Mouse (Mus musculus) G1E (cell line): ENCODE data around the gene 5730522E02Rik. TPM values are rescaled to one million over a fixed set of nuclear protein-coding genes. Genes with fewer than 3 reads are reported as not detected.

Source experiments
- ATAC-seq: 2 replicates; pipeline ENCODE4 v1.8.0; 2016; ENCODE audit warnings: mild to moderate bottlenecking; ENCODE audit not compliant: insufficient number of reproducible peaks, poor library complexity, low FRiP score, severe bottlenecking; ENCODE audit errors: extremely low read depth
- DNase-seq: peaks from one replicate; pipeline ENCODE4 v3.0.0; 2012; ENCODE audit warnings: low spot score
- H3K27me3 ChIP-seq: 2 replicates; pipeline ENCODE4 v1.6.1; 2012; ENCODE audit warnings: mild to moderate bottlenecking, low read length, inconsistent platforms; ENCODE audit not compliant: insufficient read depth
- H3K36me3 ChIP-seq: replicated peaks from 2 replicates; pipeline ENCODE3; 2012; ENCODE audit warnings: mild to moderate bottlenecking, inconsistent platforms
- H3K4me1 ChIP-seq: 2 replicates; pipeline ENCODE4 v1.6.1; 2012; ENCODE audit warnings: low read depth, low read length, inconsistent platforms, mixed read lengths; ENCODE audit not compliant: insufficient read depth
- H3K4me3 ChIP-seq: 2 replicates; pipeline ENCODE4 v1.5.1; 2012; ENCODE audit warnings: low read depth, mild to moderate bottlenecking, inconsistent platforms, low read length, moderate library complexity, mixed read lengths
- H3K9me3 ChIP-seq: replicated peaks from 2 replicates; pipeline ENCODE4 v1.6.1; 2012; ENCODE audit warnings: inconsistent platforms
- CTCF ChIP-seq: IDR thresholded peaks from 2 replicates; pipeline ENCODE4 v1.5.1; 2012; ENCODE audit warnings: low read depth, low read length, inconsistent platforms, mixed read lengths
- GATA1 ChIP-seq: IDR thresholded peaks from 2 replicates; pipeline ENCODE4 v1.6.1; 2012; ENCODE audit warnings: borderline replicate concordance, low read length, inconsistent platforms, mixed read lengths
- GATA2 ChIP-seq: IDR thresholded peaks from 2 replicates; pipeline ENCODE4 v1.6.1; 2012; ENCODE audit warnings: low read depth, low read length, inconsistent platforms, borderline replicate concordance
- POLR2AphosphoS5 ChIP-seq: IDR thresholded peaks from 2 replicates; pipeline ENCODE4 v1.6.1; 2012; ENCODE audit warnings: low read depth, low read length, inconsistent platforms; ENCODE audit not compliant: insufficient replicate concordance
- TAL1 ChIP-seq: conservative IDR thresholded peaks from 2 replicates; pipeline ENCODE4 v1.6.1; 2012; ENCODE audit warnings: low read depth, low read length, inconsistent platforms, mixed read lengths
- polyA plus RNA-seq: library from polyadenylated mRNA; stranded (reverse); fragments of >175 nt; gene quantifications from 2 replicates; pipeline ENCODE4 v1.2.3, GENCODE M21; 2012
- total RNA-seq, 2 experiments: library from RNA; stranded (forward) in 1 of 2; stranded (reverse) in 1 of 2; fragments of 200-1000 nt in 1 of 2; fragments of >200 nt in 1 of 2; fragmentation: Nextera tagmentation in 1 of 2; gene quantifications; 2 replicates each; pipeline ENCODE4 v1.2.3; 2014 to 2017

Gene 5730522E02Rik
- total and polyA plus RNA-seq, 3 experiments, result 0.44 TPM; not detected in 2

- no peaks in the 10 kb centered on the region for H3K27me3 ChIP-seq
- no peaks in the 10 kb centered on the region for H3K36me3 ChIP-seq
- TF ChIP-seq GATA2 (no peak), TAL1 (no peak), POLR2AphosphoS5 (no peak), GATA1 (no peak), CTCF (no peak)
- H3K9me3 ChIP-seq, result no peaks in the 10 kb centered on the region
- DNase-seq (no peak), ATAC-seq (no peak)
- H3K4me3 ChIP-seq, result no peak overlapping the region
- no peaks in the 10 kb centered on the region for H3K4me1 ChIP-seq
Observed at GRCm38 (mm10) chr11:26075536-26075935, 135.0 kb downstream of the 5730522E02Rik start.

- Histone ChIP-seq H3K27me3 (no peaks in the 10 kb centered on the region), H3K36me3 (no peaks in the 10 kb centered on the region), H3K4me3 (no peak overlapping the region), H3K9me3 (no peaks in the 10 kb centered on the region), H3K4me1 (no peaks in the 10 kb centered on the region)
- no peak for DNase-seq
- no peak for TF ChIP-seq TAL1
- no peak for ATAC-seq
Observed at GRCm38 (mm10) chr11:26073638-26074294, 136.8 kb downstream of the 5730522E02Rik start.

DNA sequence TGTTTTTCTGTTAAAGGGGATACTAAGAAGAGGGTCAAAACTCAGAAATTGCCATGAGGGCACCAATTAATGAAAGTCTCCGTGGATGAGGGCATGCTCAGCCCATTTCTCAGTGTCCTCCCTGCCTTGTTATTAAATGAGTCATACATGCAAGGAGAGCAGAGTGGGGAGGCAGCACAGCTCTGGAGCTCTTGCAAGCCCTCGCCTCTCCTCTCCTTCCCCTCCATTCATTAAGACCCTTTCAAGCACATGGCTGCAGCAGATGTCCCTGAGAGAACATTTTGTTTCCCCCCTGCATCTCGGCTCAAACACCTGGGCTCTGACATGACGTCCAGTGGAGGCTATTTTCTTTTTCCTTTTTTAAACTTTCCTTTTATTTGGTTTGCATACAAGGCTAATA lies 138.5 kb downstream of the 5730522E02Rik start:
- no peaks in the 10 kb centered on the region for H3K4me1 ChIP-seq
- TF ChIP-seq POLR2AphosphoS5 (no peak), TAL1 (no peak), GATA2 (no peak), CTCF (no peak), GATA1 (no peak)
- DNase-seq (no peak), ATAC-seq (no peak)
- no peaks in the 10 kb centered on the region for H3K27me3 ChIP-seq
- H3K9me3 ChIP-seq, result no peaks in the 10 kb centered on the region
- H3K36me3 ChIP-seq, result no peaks in the 10 kb centered on the region
- H3K4me3 ChIP-seq, result no peak overlapping the region

DNA sequence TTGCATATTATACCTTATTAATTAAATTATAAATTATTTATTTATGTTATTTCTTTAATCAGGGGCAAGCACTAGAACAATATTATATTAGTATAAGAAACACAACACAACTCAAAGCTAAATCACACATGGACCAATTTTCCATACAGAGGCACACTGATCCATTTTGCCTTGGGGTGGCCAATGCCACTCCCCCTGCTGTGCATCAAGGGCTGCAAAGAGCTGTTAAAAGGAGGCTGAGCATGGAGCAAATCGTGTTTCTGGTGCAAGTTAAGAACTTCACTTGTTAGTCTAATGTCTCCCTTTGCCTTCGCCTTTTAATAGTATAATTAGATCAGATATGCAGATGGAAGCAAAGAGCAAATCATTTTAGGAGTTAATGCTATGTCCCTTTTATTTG lies 147.3 kb downstream of the 5730522E02Rik start:
- Histone ChIP-seq H3K36me3 (no peaks in the 10 kb centered on the region), H3K9me3 (no peaks in the 10 kb centered on the region), H3K27me3 (no peaks in the 10 kb centered on the region), H3K4me3 (no peak overlapping the region), H3K4me1 (no peaks in the 10 kb centered on the region)
- ATAC-seq (no peak), DNase-seq (no peak)
- no peak for TF ChIP-seq GATA2
- TF ChIP-seq POLR2AphosphoS5, result no peak
- TF ChIP-seq CTCF, result no peak
- TF ChIP-seq GATA1, result no peak
- TF ChIP-seq TAL1, result no peak

GRCm38 (mm10) chr11:26061471-26062137 lies 149.0 kb downstream of the 5730522E02Rik start:
- DNase-seq (no peak), ATAC-seq (no peak)
- no peaks in the 10 kb centered on the region for H3K4me1 ChIP-seq
- TF ChIP-seq GATA1 (no peak), POLR2AphosphoS5 (no peak), TAL1 (no peak), GATA2 (no peak), CTCF (no peak)
- H3K9me3 ChIP-seq, result no peaks in the 10 kb centered on the region
- H3K4me3 ChIP-seq, result no peak overlapping the region
- H3K36me3 ChIP-seq, result no peaks in the 10 kb centered on the region
- H3K27me3 ChIP-seq, result no peaks in the 10 kb centered on the region

DNA sequence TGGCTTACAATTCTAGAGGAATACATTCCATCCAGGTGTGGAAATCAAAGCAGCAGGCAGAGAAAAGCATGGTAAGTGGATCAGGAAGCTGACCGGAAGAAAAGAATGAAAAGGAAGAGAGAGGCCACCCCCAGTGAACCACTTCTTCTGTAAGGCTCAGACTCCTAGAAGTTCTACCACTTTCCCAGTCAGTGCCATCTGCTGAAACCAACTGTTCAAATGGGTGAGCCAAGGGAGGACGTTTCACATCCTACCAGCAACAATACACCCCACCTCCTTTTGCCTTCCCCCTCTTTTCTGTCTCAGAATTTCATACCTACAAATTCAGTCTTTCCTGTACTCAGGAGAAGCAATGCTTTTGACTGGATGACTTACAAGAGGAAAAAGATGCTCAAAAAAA lies 197.0 kb downstream of the 5730522E02Rik start:
- ATAC-seq (no peak), DNase-seq (no peak)
- no peaks in the 10 kb centered on the region for H3K4me1 ChIP-seq
- TF ChIP-seq GATA1, result no peak
- no peak for TF ChIP-seq POLR2AphosphoS5
- TF ChIP-seq TAL1, result no peak
- no peak for TF ChIP-seq GATA2
- TF ChIP-seq CTCF, result no peak
- no peaks in the 10 kb centered on the region for H3K27me3 ChIP-seq
- no peaks in the 10 kb centered on the region for H3K36me3 ChIP-seq
- H3K4me3 ChIP-seq, result no peak overlapping the region
- no peaks in the 10 kb centered on the region for H3K9me3 ChIP-seq
